Comparison of ENCODE assay signal across 40 mouse cellular contexts in the genomic region with DNA sequence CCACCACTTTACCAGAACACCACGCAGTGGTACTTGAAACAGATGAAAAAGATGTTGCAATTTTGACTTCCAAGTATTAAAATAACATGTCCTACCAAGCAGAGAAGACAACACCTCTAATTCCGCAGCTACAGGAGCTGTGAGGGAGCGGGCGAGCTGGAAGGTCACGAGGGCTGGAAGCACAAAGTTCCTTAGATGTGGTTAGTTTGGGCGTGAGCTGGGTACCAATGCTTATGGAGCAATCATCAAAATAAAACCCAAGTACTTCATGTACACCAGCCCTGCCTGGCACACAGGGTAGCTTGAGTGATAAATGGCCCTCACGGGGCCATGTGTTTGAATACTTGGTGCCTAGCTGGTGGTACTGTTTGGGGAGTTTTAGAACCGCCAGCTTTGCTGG. TPM values are rescaled to one million over a fixed set of nuclear protein-coding genes. Genes with fewer than 3 reads are reported as not detected.
DNase-seq lines count a peak whose midpoint lies in the region; ATAC-seq lines count a peak whose summit lies in the region.
"Had no signal": no experiment of that assay in that cellular context is flagged by ENCODE, and none has a peak within 500 bp of the region (broad histone marks: within the 10 kb centered on the region; RNA-seq: fewer than 3 reads in every experiment).

No protein-coding gene starts in this region.

- no peak overlapping the region for H3K9ac ChIP-seq in midbrain, embryonic 11.5 days (ENCODE audit: low read length)
- no peak overlapping the region for H3K9ac ChIP-seq in midbrain, embryonic 15.5 days
- H3K9ac ChIP-seq: embryonic facial prominence, embryonic 13.5 days; forebrain, embryonic 12.5 days; forebrain, postnatal 0 days; heart, embryonic 13.5 days; hindbrain, embryonic 15.5 days; lung, embryonic 15.5 days; neural tube, embryonic 13.5 days had no signal

- no peaks in the 10 kb centered on the region for H3K27me3 ChIP-seq in heart, embryonic 10.5 days (ENCODE audit: insufficient read depth, poor library complexity, severe bottlenecking)
- H3K27me3 ChIP-seq in midbrain, embryonic 11.5 days (ENCODE audit: control insufficient read depth, insufficient read depth, low read length): no peaks in the 10 kb centered on the region
- no peaks in the 10 kb centered on the region for H3K27me3 ChIP-seq in midbrain, embryonic 15.5 days (replicated peaks)
- H3K27me3 ChIP-seq: embryonic facial prominence, embryonic 13.5 days; forebrain, embryonic 12.5 days; heart, embryonic 13.5 days; hindbrain, embryonic 15.5 days; lung, embryonic 15.5 days; neural tube, embryonic 13.5 days had no signal

- H3K4me2 ChIP-seq in midbrain, embryonic 11.5 days: no peak overlapping the region
- no peak overlapping the region for H3K4me2 ChIP-seq in midbrain, embryonic 15.5 days
- H3K4me2 ChIP-seq: embryonic facial prominence, embryonic 13.5 days; forebrain, embryonic 12.5 days; heart, embryonic 13.5 days; hindbrain, embryonic 15.5 days; lung, embryonic 15.5 days; neural tube, embryonic 13.5 days had no signal

- peaks cover 9% of the 10 kb centered on the region; the same call in 1 of the 2 replicates for H3K4me1 ChIP-seq in heart, embryonic 10.5 days
- no peaks in the 10 kb centered on the region for H3K4me1 ChIP-seq in midbrain, embryonic 11.5 days (ENCODE audit: control insufficient read depth, insufficient read depth, low read length)
- no peaks in the 10 kb centered on the region for H3K4me1 ChIP-seq in midbrain, embryonic 15.5 days
- H3K4me1 ChIP-seq: forebrain, embryonic 12.5 days; neural tube, embryonic 13.5 days had no signal

- H3K36me3 ChIP-seq in heart, embryonic 10.5 days: no peaks in the 10 kb centered on the region
- H3K36me3 ChIP-seq in midbrain, embryonic 11.5 days (ENCODE audit: control insufficient read depth, insufficient read depth, low read length): no peaks in the 10 kb centered on the region
- H3K36me3 ChIP-seq in midbrain, embryonic 15.5 days (replicated peaks): no peaks in the 10 kb centered on the region
- H3K36me3 ChIP-seq: forebrain, embryonic 12.5 days; heart, embryonic 13.5 days; hindbrain, embryonic 10.5 days; hindbrain, embryonic 15.5 days; neural tube, embryonic 13.5 days had no signal

- 92% methylated on average over 8 of the region's 8 CpGs for WGBS in heart, embryonic 10.5 days
- WGBS in midbrain, embryonic 11.5 days: 93% methylated on average over 8 of the region's 8 CpGs
- 94% methylated on average over 8 of the region's 8 CpGs for WGBS in midbrain, embryonic 15.5 days

- DNase-seq in heart, adult 11 months: peak; percentile 84
- no peak for DNase-seq in heart, embryonic 10.5 days (ENCODE audit: low spot score)
- peak; percentile 10 for DNase-seq in midbrain, embryonic 11.5 days (ENCODE audit: low spot score, missing footprints)
- peak; percentile 54 for DNase-seq in gonadal fat pad, adult 2 months (ENCODE audit: low read depth)
- DNase-seq in cerebellum, postnatal 14 days: no peak
- DNase-seq: cerebellum, adult 11 months; cerebellum, adult 9-10 months; embryo, embryonic 11 days; forebrain, postnatal 0 days; gastrocnemius, postnatal 14 days; heart, adult 2 months; heart, postnatal 10 days; kidney, adult 11 months; kidney, postnatal 14 days; left cerebral cortex, postnatal 4 days; liver; lung, postnatal 4 days; right cerebral cortex, postnatal 25 days; thymus, adult 18-20 months; thymus, postnatal 25 days had no signal

- no peaks in the 10 kb centered on the region for H3K9me3 ChIP-seq in heart, embryonic 10.5 days
- no peaks in the 10 kb centered on the region for H3K9me3 ChIP-seq in midbrain, embryonic 11.5 days (ENCODE audit: control insufficient read depth, low read length)
- no peaks in the 10 kb centered on the region for H3K9me3 ChIP-seq in midbrain, embryonic 15.5 days
- H3K9me3 ChIP-seq: embryonic facial prominence, embryonic 13.5 days; forebrain, embryonic 12.5 days; heart, embryonic 13.5 days; hindbrain, embryonic 10.5 days; hindbrain, embryonic 15.5 days; lung, embryonic 15.5 days had no signal

- H3K27ac ChIP-seq in heart, embryonic 10.5 days: no peak overlapping the region
- no peak overlapping the region for H3K27ac ChIP-seq in midbrain, embryonic 11.5 days (ENCODE audit: low read depth, low read length)
- H3K27ac ChIP-seq in midbrain, embryonic 15.5 days: no peak overlapping the region
- H3K27ac ChIP-seq: embryonic facial prominence, embryonic 13.5 days; forebrain, embryonic 12.5 days; heart, adult 2 months; heart, embryonic 13.5 days; hindbrain, embryonic 10.5 days; hindbrain, embryonic 15.5 days; left cerebral cortex, adult 2 months; lung, embryonic 15.5 days; neural tube, embryonic 13.5 days; stomach, postnatal 0 days had no signal

- no peak overlapping the region for H3K4me3 ChIP-seq in heart, embryonic 10.5 days
- no peak overlapping the region for H3K4me3 ChIP-seq in midbrain, embryonic 11.5 days (ENCODE audit: low read depth, low read length)
- no peak overlapping the region for H3K4me3 ChIP-seq in midbrain, embryonic 15.5 days
- H3K4me3 ChIP-seq: embryonic facial prominence, embryonic 13.5 days; erythroblast, embryonic 14.5 days; forebrain, embryonic 12.5 days; heart, adult 2 months; heart, embryonic 13.5 days; hindbrain, embryonic 10.5 days; hindbrain, embryonic 15.5 days; left cerebral cortex, adult 2 months; lung, embryonic 15.5 days; myocyte; neural tube, embryonic 13.5 days had no signal

- no peak for ATAC-seq in midbrain, embryonic 11.5 days (ENCODE audit: low FRiP score)
- ATAC-seq in midbrain, embryonic 15.5 days (replicated peaks): no peak
- 0 out of 2 replicates have a peak, but pooled peaks have one; percentile 40 for ATAC-seq in monocyte, adult 5-6 weeks (replicated peaks; ENCODE audit: insufficient number of reproducible peaks, low FRiP score, low TSS enrichment, poor library complexity, severe bottlenecking)
- ATAC-seq: CD4-positive, CD25-positive, alpha-beta regulatory T cell, adult 4 months; forebrain, postnatal 0 days; inflammation-experienced regulatory T-cells, adult 6 months; midbrain, embryonic 16.5 days had no signal

RNA-seq across cellular contexts. Expression of gene D6Ertd527e, which starts 25.3 kb away (rescaled TPM):
- polyA plus RNA-seq in heart, embryonic 10.5 days (2016; fragmentation: Nextera tagmentation; extraction: Ambion mirVana): not detected in 2 replicates
- polyA plus RNA-seq in midbrain, embryonic 11.5 days (2014; fragmentation: Nextera tagmentation; extraction: Ambion mirVana): 0.19 TPM in 1 of 2 replicates, not detected in the other
- 0.15 TPM in 1 of 2 replicates, not detected in the other for polyA plus RNA-seq in midbrain, embryonic 15.5 days (2015; fragmentation: Nextera tagmentation; extraction: Ambion mirVana)
- polyA plus RNA-seq in gonadal fat pad, adult 2 months (2012; rRNA removed): 0.54 and 0.77 TPM in 2 replicates
- 0.48 to 1.1 TPM (median 0.53 TPM) in 3 replicates for total RNA-seq in monocyte, adult 5-6 weeks (2017)
- total RNA-seq: adrenal gland, adult 18-20 months; forebrain, postnatal 0 days; gastrocnemius, postnatal 14 days; heart, adult 2 months; heart, postnatal 10 days; layer of hippocampus, adult 18-20 months; layer of hippocampus, postnatal 14 days; left cerebral cortex, adult 2 months had no signal
- polyA plus RNA-seq: CD4-positive, CD25-positive, alpha-beta regulatory T cell, adult 4 months; erythroblast, embryonic 14.5 days; liver, embryonic 16.5 days had no signal

Comparison
In these comparisons a context has a peak if more than half of its experiments do, and no peak if none do; other contexts are left out.
1. DNase-seq: peak in heart, adult 11 months (single experiment), midbrain, embryonic 11.5 days (single experiment) and gonadal fat pad, adult 2 months (single experiment); none in heart, embryonic 10.5 days (single experiment) and cerebellum, postnatal 14 days (0 of 2).